Mouse (Mus musculus) CH12.LX (cell line): ENCODE measurements around the gene Pde4dip.

Experiments
- CTCF ChIP-seq, 2 experiments: IDR thresholded peaks in 1 of 2; conservative IDR thresholded peaks in 1 of 2; 2 replicates each; pipeline ENCODE4 v1.5.1; 2011 to 2012; ENCODE audit warnings: low read depth in 2 of 2, low read length in 2 of 2, improper control_type of control experiment in 1 of 2, inconsistent platforms in 1 of 2, mild to moderate bottlenecking in 1 of 2, moderate library complexity in 1 of 2
- E2F4 ChIP-seq: IDR thresholded peaks from 2 replicates; pipeline ENCODE4 v1.6.1; 2011; ENCODE audit warnings: low read depth, low read length, improper control_type of control experiment; ENCODE audit not compliant: insufficient replicate concordance
- KAT2A ChIP-seq: IDR thresholded peaks from 2 replicates; pipeline ENCODE4 v1.6.1; 2012; ENCODE audit warnings: low read length, improper control_type of control experiment, inconsistent platforms; ENCODE audit not compliant: insufficient replicate concordance
- MAFK ChIP-seq: IDR thresholded peaks from 2 replicates; pipeline ENCODE4 v1.6.1; 2011; ENCODE audit warnings: low read length, improper control_type of control experiment; ENCODE audit not compliant: insufficient replicate concordance
- PAX5 ChIP-seq: IDR thresholded peaks from 2 replicates; pipeline ENCODE4 v1.6.1; 2012; ENCODE audit warnings: low read length, inconsistent platforms, mixed read lengths
- POLR2A ChIP-seq: IDR thresholded peaks from 2 replicates; pipeline ENCODE4 v1.6.1; 2011; ENCODE audit warnings: low read depth, mild to moderate bottlenecking, improper control_type of control experiment, low read length
- USF1 ChIP-seq: IDR thresholded peaks from 2 replicates; pipeline ENCODE4 v1.6.1; 2014; ENCODE audit warnings: low read depth, mild to moderate bottlenecking, inconsistent platforms, low read length, improper control_type of control experiment

- no peak for TF ChIP-seq USF1
- TF ChIP-seq CTCF (conservative IDR thresholded peaks at IDR 0.05 in 1 of 2, IDR thresholded peaks at IDR 0.05 in 1 of 2; ENCODE audit: low read depth in 2 of 2, low read length in 2 of 2) = no peak
- no peak for TF ChIP-seq E2F4
- no peak for TF ChIP-seq PAX5
- no peak for TF ChIP-seq KAT2A
- no peak for TF ChIP-seq MAFK
- no peak for TF ChIP-seq POLR2A
These were observed 228.8 kb downstream of the Pde4dip start for GRCm38 (mm10) chr3:97659746-97660145.
